Mouse (Mus musculus) olfactory bulb, adult 2 months (tissue): Measurements from ENCODE around the gene Pten.

Experiments
- CTCF ChIP-seq: fragments of 200-500 bp; IDR thresholded peaks from 2 replicates; pipeline ENCODE4 v1.5.1; 2012; ENCODE audit warnings: low read depth, mild to moderate bottlenecking, low read length, moderate library complexity; ENCODE audit not compliant: insufficient read depth
- POLR2A ChIP-seq: fragments of 200-500 bp; IDR thresholded peaks from 2 replicates; pipeline ENCODE4 v1.6.1; 2012; ENCODE audit warnings: mild to moderate bottlenecking, low read depth, low read length, moderate library complexity; ENCODE audit not compliant: insufficient read depth

DNA sequence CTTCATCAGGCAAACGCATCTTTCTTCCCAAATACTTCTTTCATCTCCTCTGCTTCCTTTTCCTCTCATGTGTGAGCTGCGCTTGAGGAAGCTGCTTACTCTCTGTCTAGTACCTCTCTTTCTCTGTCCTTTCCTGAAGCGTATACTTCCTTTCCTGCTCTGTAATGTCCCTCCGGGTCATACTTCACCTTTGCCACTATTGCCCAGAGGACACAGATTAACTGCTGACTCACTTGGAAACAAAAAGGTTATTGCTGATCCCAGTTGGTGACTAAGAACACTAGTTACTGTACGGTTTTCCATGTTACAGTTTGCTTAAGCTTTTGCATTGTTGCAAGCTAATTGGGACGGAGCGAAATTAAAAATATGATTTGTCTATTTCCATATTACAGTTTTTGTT, 19.5 kb upstream of the Pten start:
- no peak for TF ChIP-seq CTCF
- TF ChIP-seq POLR2A: no peak
